Mouse (Mus musculus): ENCODE data around the gene Ltbp4. TPM values are rescaled to one million over a fixed set of nuclear protein-coding genes. Genes with fewer than 3 reads are reported as not detected.

The Ltbp4 gene
- total and polyA plus RNA-seq, 3 experiments: 2.9 to 14.2 TPM; not detected in 1

GRCm38 (mm10) chr7:27295956-27296355 is 41.5 kb downstream of the Ltbp4 start:
- Histone ChIP-seq H3K27me3 (ENCODE audit: control insufficient read depth in 1 of 2, insufficient read depth in 2 of 2, low read length in 2 of 2) (peaks cover 0 to 2% of the 10 kb centered on the region in 2 experiments; a peak in 1 of 4 replicates), H3K4me3 (ENCODE audit: control insufficient read depth in 1 of 2, insufficient read depth in 1 of 2, low read depth in 2 of 2, low read length in 2 of 2) (no peak overlapping the region), H3K9ac (ENCODE audit: control insufficient read depth, low read depth, low read length, poor library complexity, severe bottlenecking) (no peak overlapping the region), H3K9me3 (replicated peaks; ENCODE audit: insufficient read depth, low read length) (no peaks in the 10 kb centered on the region), H3K4me1 (ENCODE audit: control insufficient read depth in 1 of 2, insufficient read depth in 2 of 2, low read length in 2 of 2) (no peaks in the 10 kb centered on the region), H3K27ac (ENCODE audit: control insufficient read depth, low read depth, low read length) (no peak overlapping the region), H3K36me3 (ENCODE audit: control insufficient read depth in 1 of 2, insufficient read depth in 2 of 2, low read length in 2 of 2) (no peaks in the 10 kb centered on the region), H3K79me2 (ENCODE audit: control insufficient read depth, insufficient read depth, low read length, poor library complexity) (no peaks in the 10 kb centered on the region)
- DNase-seq (ENCODE audit: low read depth, low spot score): no peak
- TF ChIP-seq ELF1 (IDR thresholded peaks at IDR 0.05; ENCODE audit: low read depth, low read length): no peak
- no peak for TF ChIP-seq CHD2 (IDR thresholded peaks at IDR 0.05; ENCODE audit: low read length)
- TF ChIP-seq MXI1 (IDR thresholded peaks at IDR 0.05; ENCODE audit: low read depth, low read length): no peak
- no peak for TF ChIP-seq NRF1 (IDR thresholded peaks at IDR 0.05; ENCODE audit: insufficient read depth, low read depth, low read length, poor library complexity, severe bottlenecking)
- TF ChIP-seq MYB (IDR thresholded peaks at IDR 0.05; ENCODE audit: low read depth, low read length): no peak
- TF ChIP-seq ZKSCAN1 (IDR thresholded peaks at IDR 0.05; ENCODE audit: low read depth, low read length): no peak
- no peak for TF ChIP-seq ZMIZ1 (IDR thresholded peaks at IDR 0.05; ENCODE audit: low read depth, low read length)
- no peak for TF ChIP-seq MAX (IDR thresholded peaks at IDR 0.05; ENCODE audit: low read length)
- no peak for TF ChIP-seq GATA1 (IDR thresholded peaks at IDR 0.05; ENCODE audit: low read depth, low read length)
- TF ChIP-seq HCFC1 (IDR thresholded peaks at IDR 0.05; ENCODE audit: low read depth, low read length): no peak
- TF ChIP-seq RAD21 (IDR thresholded peaks at IDR 0.05; ENCODE audit: low read depth, low read length): no peak
- TF ChIP-seq E2F4 (IDR thresholded peaks at IDR 0.05; ENCODE audit: borderline replicate concordance, low read depth, low read length): no peak
- TF ChIP-seq POLR2A (IDR thresholded peaks at IDR 0.05; ENCODE audit: control insufficient read depth in 1 of 2, insufficient read depth in 1 of 2, low read depth in 1 of 2, low read length in 2 of 2, poor library complexity in 1 of 2): no peak
- TF ChIP-seq BHLHE40 (IDR thresholded peaks at IDR 0.05; ENCODE audit: borderline replicate concordance, low read depth, low read length): no peak
- TF ChIP-seq EP300 (IDR thresholded peaks at IDR 0.05; ENCODE audit: low read depth in 1 of 2, low read length in 2 of 2): no peak
- no peak for TF ChIP-seq TCF12 (IDR thresholded peaks at IDR 0.05; ENCODE audit: low read depth, low read length)

- Histone ChIP-seq H3K4me3 (ENCODE audit: control insufficient read depth in 1 of 2, insufficient read depth in 1 of 2, low read depth in 2 of 2, low read length in 2 of 2) (no peak overlapping the region), H3K9me3 (replicated peaks; ENCODE audit: insufficient read depth, low read length) (no peaks in the 10 kb centered on the region), H3K79me2 (ENCODE audit: control insufficient read depth, insufficient read depth, low read length, poor library complexity) (no peaks in the 10 kb centered on the region), H3K36me3 (ENCODE audit: control insufficient read depth in 1 of 2, insufficient read depth in 2 of 2, low read length in 2 of 2) (no peaks in the 10 kb centered on the region), H3K27me3 (ENCODE audit: control insufficient read depth in 1 of 2, insufficient read depth in 2 of 2, low read length in 2 of 2) (peaks cover 0 to 2% of the 10 kb centered on the region in 2 experiments; a peak in 1 of 4 replicates), H3K4me1 (ENCODE audit: control insufficient read depth in 1 of 2, insufficient read depth in 2 of 2, low read length in 2 of 2) (no peaks in the 10 kb centered on the region), H3K27ac (ENCODE audit: control insufficient read depth, low read depth, low read length) (no peak overlapping the region), H3K9ac (ENCODE audit: control insufficient read depth, low read depth, low read length, poor library complexity, severe bottlenecking) (no peak overlapping the region)
- TF ChIP-seq RAD21 (IDR thresholded peaks at IDR 0.05; ENCODE audit: low read depth, low read length): no peak
- DNase-seq (ENCODE audit: low read depth, low spot score): no peak
Observed at GRCm38 (mm10) chr7:27291795-27292466, 45.6 kb downstream of the Ltbp4 start.
